Mouse (Mus musculus): Measurements from ENCODE around the gene Akap11. TPM values are rescaled to one million over a fixed set of nuclear protein-coding genes. Genes with fewer than 3 reads are reported as not detected.

Akap11 gene
- polyA plus RNA-seq, 1 experiment from 2014 or later = 32.1 TPM

DNA sequence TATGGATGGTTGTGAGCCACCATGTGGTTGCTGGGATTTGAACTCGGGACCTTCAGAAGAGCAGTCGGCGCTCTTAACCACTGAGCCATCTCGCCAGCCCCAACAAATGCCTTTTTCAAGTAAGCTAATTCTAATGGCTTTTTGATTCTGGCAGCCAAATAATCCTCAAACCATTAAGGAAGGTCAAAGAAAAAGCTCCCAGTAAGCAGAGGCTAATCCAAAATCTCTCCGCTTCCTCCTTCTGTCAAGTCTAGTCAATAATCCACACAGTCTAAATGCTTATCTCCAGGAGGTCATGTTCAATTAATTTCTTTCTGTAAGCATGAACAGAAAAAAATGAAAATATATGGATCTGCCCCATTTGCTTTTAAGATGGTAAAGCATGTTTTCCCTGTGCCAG is 2.0 kb downstream of the Akap11 start:
- Histone ChIP-seq H3K27ac (ENCODE audit: low read depth, low read length) (no peak overlapping the region), H3K9ac (ENCODE audit: low read depth, low read length) (no peak overlapping the region), H3K36me3 (ENCODE audit: control insufficient read depth, insufficient read depth, low read length) (no peaks in the 10 kb centered on the region), H3K4me2 (ENCODE audit: low read length) (peak overlapping the region; percentile 28), H3K27me3 (replicated peaks; ENCODE audit: control insufficient read depth, insufficient read depth, low read length) (no peaks in the 10 kb centered on the region), H3K4me1 (ENCODE audit: control insufficient read depth, insufficient read depth, low read depth, low read length) (peaks cover 24% of the 10 kb centered on the region), H3K9me3 (ENCODE audit: control insufficient read depth, low read length) (no peaks in the 10 kb centered on the region), H3K4me3 (ENCODE audit: low read length) (no peak overlapping the region)
- whole genome bisulfite sequencing = 90% methylated on average over 5 of the region's 5 CpGs
- ATAC-seq = no peak

DNA sequence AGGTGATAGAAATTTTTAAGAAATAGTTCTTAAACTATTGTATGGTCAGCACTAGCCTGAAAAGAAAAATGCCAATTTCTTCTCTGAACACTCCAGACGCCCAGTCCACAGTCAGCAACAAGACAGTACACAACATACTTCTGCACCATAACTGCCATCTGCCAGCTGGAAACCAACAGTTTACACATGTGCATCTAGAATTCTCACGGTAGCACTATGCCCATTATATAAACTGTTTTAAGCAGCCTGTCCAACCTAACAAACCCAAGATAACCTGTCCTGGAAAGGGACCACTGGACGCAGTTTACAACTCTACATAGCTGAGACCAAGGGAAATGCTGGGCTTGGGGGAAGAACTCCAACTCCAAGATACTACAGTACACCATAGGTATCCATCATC is 2.9 kb downstream of the Akap11 start:
- WGBS = 93% methylated on average over 3 of the region's 3 CpGs
- no peak overlapping the region for H3K4me2 ChIP-seq (ENCODE audit: low read length)
- H3K36me3 ChIP-seq (ENCODE audit: control insufficient read depth, insufficient read depth, low read length) = no peaks in the 10 kb centered on the region
- no peak overlapping the region for H3K4me3 ChIP-seq (ENCODE audit: low read length)
- H3K4me1 ChIP-seq (ENCODE audit: control insufficient read depth, insufficient read depth, low read depth, low read length) = peaks cover 24% of the 10 kb centered on the region
- no peaks in the 10 kb centered on the region for H3K9me3 ChIP-seq (ENCODE audit: control insufficient read depth, low read length)
- H3K9ac ChIP-seq (ENCODE audit: low read depth, low read length) = no peak overlapping the region
- no peaks in the 10 kb centered on the region for H3K27me3 ChIP-seq (replicated peaks; ENCODE audit: control insufficient read depth, insufficient read depth, low read length)
- no peak overlapping the region for H3K27ac ChIP-seq (ENCODE audit: low read depth, low read length)
- no peak for ATAC-seq

DNA sequence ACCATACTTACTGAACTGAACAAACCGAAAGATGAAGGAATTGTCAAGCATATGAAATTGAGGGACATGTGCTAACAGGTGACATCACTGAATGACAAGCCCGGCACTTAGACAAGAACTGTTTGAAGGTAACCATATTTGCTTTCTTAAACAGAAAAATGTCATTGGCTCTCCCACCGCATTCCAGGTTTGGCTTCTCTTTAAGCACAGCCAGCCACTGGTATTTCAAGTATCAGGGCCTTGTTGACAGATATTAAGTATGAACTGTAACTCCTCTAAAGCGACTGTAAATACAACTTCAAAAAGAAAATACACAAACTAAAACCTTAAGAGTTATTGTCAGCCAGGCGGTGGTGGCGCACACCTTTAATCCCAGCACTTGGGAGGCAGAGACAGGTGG is 4.3 kb downstream of the Akap11 start:
- no peaks in the 10 kb centered on the region for H3K9me3 ChIP-seq (ENCODE audit: control insufficient read depth, low read length)
- no peaks in the 10 kb centered on the region for H3K36me3 ChIP-seq (ENCODE audit: control insufficient read depth, insufficient read depth, low read length)
- peaks cover 19% of the 10 kb centered on the region for H3K4me1 ChIP-seq (ENCODE audit: control insufficient read depth, insufficient read depth, low read depth, low read length)
- no peak overlapping the region for H3K4me2 ChIP-seq (ENCODE audit: low read length)
- ATAC-seq = no peak
- no peak overlapping the region for H3K27ac ChIP-seq (ENCODE audit: low read depth, low read length)
- H3K27me3 ChIP-seq (replicated peaks; ENCODE audit: control insufficient read depth, insufficient read depth, low read length) = no peaks in the 10 kb centered on the region
- 95% methylated on average over 6 of the region's 6 CpGs for WGBS
- no peak overlapping the region for H3K9ac ChIP-seq (ENCODE audit: low read depth, low read length)
- H3K4me3 ChIP-seq (ENCODE audit: low read length) = no peak overlapping the region

DNA sequence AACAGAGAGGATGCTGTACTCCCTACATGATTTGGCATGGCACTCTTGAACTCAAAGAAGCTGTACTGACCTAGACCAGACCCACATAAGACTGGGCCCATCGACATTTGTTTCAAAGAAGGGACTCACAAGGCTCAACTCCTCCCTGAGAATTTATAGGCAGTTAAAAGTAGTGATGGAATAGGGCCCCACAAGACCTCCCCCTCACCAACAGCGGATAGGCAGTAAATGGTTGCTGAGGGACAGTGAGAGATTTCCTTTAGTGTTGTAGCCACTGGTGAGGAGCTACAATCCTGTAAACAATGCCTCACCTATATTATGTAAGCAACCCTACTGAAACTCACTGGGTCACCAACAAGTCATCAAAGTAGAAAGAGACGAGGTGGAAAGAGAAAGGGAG is 6.4 kb downstream of the Akap11 start:
- Histone ChIP-seq H3K4me2 (ENCODE audit: low read length) (no peak overlapping the region), H3K4me1 (ENCODE audit: control insufficient read depth, insufficient read depth, low read depth, low read length) (peaks cover 11% of the 10 kb centered on the region), H3K9me3 (ENCODE audit: control insufficient read depth, low read length) (no peaks in the 10 kb centered on the region), H3K27ac (ENCODE audit: low read depth, low read length) (no peak overlapping the region), H3K4me3 (ENCODE audit: low read length) (no peak overlapping the region), H3K36me3 (ENCODE audit: control insufficient read depth, insufficient read depth, low read length) (no peaks in the 10 kb centered on the region), H3K9ac (ENCODE audit: low read depth, low read length) (no peak overlapping the region), H3K27me3 (replicated peaks; ENCODE audit: control insufficient read depth, insufficient read depth, low read length) (no peaks in the 10 kb centered on the region)
- 80% methylated on average over 3 of the region's 3 CpGs for WGBS
- ATAC-seq = no peak

DNA sequence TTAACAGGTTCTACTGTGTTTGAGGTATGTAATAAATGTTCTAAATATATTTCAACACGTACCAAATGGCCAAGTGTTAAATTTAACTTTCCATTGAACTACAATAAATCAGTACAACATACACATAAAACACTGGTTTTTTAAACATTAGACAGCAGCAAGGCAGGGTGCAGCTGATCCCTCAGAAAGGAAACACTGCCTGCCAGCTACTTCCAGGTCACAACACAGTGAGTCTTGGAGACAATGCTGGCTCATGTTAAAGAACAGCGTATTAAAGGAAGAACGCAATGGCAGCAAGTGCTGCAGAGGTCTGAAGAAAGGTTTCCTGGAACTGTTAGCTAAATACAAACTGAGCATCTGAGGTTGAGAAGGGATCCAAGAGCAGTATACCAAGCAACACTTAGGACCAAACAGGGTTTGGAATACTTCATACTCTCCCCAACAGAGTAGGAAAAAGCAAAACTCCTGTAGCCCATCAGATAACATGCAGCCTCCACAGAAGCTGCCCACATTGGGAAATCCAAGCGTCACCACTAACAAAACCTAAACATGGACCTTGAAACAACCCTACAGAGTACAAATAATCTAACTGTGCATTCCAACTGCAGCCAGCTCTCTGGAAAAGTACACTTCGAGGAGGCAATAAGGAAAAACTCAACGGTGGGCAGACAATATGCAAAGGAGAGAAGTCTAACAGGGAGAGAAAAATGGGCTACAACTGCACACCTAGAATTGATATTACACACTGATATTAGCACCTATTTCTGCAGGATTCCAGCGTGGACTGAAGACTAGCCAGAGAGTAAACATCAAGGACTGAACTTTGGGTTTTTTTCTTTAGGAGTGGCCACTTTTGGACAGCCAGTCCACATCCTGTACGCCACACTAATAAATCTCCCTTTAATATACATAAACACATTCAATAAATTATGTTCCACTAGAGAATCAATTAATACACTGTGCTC is 7.9 kb downstream of the Akap11 start:
- no peak for ATAC-seq
- WGBS = 83% methylated on average over 8 of the region's 8 CpGs
- H3K4me2 ChIP-seq (ENCODE audit: low read length) = no peak overlapping the region
- peaks cover under 1% of the 10 kb centered on the region for H3K4me1 ChIP-seq (ENCODE audit: control insufficient read depth, insufficient read depth, low read depth, low read length)
- no peaks in the 10 kb centered on the region for H3K9me3 ChIP-seq (ENCODE audit: control insufficient read depth, low read length)
- H3K36me3 ChIP-seq (ENCODE audit: control insufficient read depth, insufficient read depth, low read length) = no peaks in the 10 kb centered on the region
- no peaks in the 10 kb centered on the region for H3K27me3 ChIP-seq (replicated peaks; ENCODE audit: control insufficient read depth, insufficient read depth, low read length)
- no peak overlapping the region for H3K4me3 ChIP-seq (ENCODE audit: low read length)
- no peak overlapping the region for H3K27ac ChIP-seq (ENCODE audit: low read depth, low read length)
- no peak overlapping the region for H3K9ac ChIP-seq (ENCODE audit: low read depth, low read length)

DNA sequence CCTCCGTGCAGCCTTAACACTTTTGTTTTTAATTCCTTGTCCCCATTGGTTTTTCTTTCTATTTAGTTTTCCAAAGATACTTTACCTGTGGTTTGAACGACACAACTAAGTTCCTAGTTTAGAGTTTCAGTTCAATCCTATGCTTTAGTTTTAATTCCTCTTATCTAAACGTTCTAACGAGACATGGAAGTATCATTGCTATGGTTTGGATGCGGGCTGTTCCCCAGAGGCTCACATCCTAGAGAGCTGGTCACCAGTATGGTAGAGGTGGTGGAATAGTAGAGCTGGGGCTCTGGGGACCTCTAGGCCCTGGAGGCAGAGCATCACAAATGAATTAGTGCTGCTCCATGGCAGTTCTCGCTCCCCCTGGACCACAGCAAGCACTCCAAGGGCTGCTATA is 9.7 kb downstream of the Akap11 start:
- WGBS = 69% methylated on average over 6 of the region's 6 CpGs

DNA sequence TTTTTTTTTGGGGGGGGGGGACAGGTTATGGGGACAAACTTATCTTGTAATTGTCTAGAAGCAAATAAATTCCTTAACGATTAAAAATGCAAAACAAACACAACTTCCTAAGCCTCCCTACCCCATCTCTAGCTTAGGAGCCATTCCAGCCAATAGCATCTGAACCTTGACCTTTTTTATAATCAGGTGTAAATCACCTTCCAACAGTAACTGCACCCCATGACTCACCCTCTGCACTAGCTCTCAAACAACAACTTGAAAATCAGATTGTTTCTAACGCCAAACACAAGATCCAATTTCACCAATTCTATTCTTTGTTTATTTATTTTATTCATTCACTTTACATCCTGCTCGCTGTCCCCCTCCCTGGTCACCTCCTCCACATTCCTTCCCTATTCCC is 10.1 kb downstream of the Akap11 start:
- no peaks in the 10 kb centered on the region for H3K9me3 ChIP-seq (ENCODE audit: control insufficient read depth, low read length)
- H3K4me2 ChIP-seq (ENCODE audit: low read length) = no peak overlapping the region

More for the DNA sequence above, 9.7 kb downstream of the Akap11 start:
- ATAC-seq = no peak
- H3K27ac ChIP-seq (ENCODE audit: low read depth, low read length) = no peak overlapping the region
- no peak overlapping the region for H3K4me2 ChIP-seq (ENCODE audit: low read length)
- H3K4me1 ChIP-seq (ENCODE audit: control insufficient read depth, insufficient read depth, low read depth, low read length) = no peaks in the 10 kb centered on the region; the same call in none of the 2 replicates
- no peak overlapping the region for H3K9ac ChIP-seq (ENCODE audit: low read depth, low read length)
- H3K4me3 ChIP-seq (ENCODE audit: low read length) = no peak overlapping the region
- peaks cover under 1% of the 10 kb centered on the region; the same call in 1 of the 2 replicates for H3K36me3 ChIP-seq (ENCODE audit: control insufficient read depth, insufficient read depth, low read length)
- H3K9me3 ChIP-seq (ENCODE audit: control insufficient read depth, low read length) = no peaks in the 10 kb centered on the region
- H3K27me3 ChIP-seq (replicated peaks; ENCODE audit: control insufficient read depth, insufficient read depth, low read length) = no peaks in the 10 kb centered on the region

DNA sequence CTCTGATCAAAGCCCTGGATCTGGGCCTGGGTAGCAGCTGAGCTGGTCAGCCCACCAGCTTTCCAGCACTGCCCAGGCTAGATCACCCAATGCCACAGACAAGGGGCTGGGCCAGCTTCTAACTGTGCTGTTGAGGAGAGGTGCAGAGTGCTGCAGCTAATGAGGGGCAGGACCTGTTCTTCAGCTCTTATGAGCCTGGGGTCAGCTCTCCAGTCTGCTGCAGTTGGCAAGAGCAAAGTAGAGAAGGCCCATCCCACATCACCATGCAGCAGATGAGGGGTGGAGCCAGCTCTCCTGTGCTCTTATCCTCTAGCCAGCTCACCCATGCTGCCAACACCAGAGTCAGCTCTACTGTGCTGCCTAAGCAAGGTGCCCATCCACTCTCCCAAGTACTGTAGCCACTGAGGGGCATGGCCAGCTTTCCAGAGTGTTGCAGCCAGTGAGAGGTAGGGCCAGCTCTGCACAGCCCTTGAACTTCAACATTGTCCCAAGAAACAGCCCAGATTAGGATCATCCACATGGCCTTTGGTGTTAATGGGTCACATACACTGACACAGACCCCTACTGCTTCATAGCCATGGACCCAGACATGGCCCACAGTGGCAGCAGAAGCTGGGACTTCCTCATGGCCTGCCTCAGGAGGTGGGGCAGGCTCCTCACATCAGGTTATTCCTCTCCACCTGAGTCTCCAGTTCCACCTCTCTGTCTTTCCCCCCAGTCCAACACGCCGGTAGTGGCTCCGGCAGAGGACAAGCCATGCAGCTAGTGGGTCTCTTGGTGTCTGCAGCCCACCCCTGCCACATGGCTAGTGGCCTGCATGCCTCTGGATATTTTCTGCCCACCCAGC is 10.8 kb downstream of the Akap11 start:
- no peaks in the 10 kb centered on the region for H3K9me3 ChIP-seq (ENCODE audit: control insufficient read depth, low read length)
- WGBS = 88% methylated on average over 3 of the region's 3 CpGs
- no peak overlapping the region for H3K4me3 ChIP-seq (ENCODE audit: low read length)
- peak; percentile 63 for ATAC-seq
- no peak overlapping the region for H3K27ac ChIP-seq (ENCODE audit: low read depth, low read length)
- no peaks in the 10 kb centered on the region; the same call in 1 of the 2 replicates for H3K4me1 ChIP-seq (ENCODE audit: control insufficient read depth, insufficient read depth, low read depth, low read length)
- H3K27me3 ChIP-seq (replicated peaks; ENCODE audit: control insufficient read depth, insufficient read depth, low read length) = no peaks in the 10 kb centered on the region
- H3K4me2 ChIP-seq (ENCODE audit: low read length) = no peak overlapping the region
- H3K9ac ChIP-seq (ENCODE audit: low read depth, low read length) = no peak overlapping the region
- peaks cover 3% of the 10 kb centered on the region for H3K36me3 ChIP-seq (ENCODE audit: control insufficient read depth, insufficient read depth, low read length)

More for the DNA sequence above, 10.1 kb downstream of the Akap11 start:
- ATAC-seq = no peak
- Histone ChIP-seq H3K27ac (ENCODE audit: low read depth, low read length) (no peak overlapping the region), H3K27me3 (replicated peaks; ENCODE audit: control insufficient read depth, insufficient read depth, low read length) (no peaks in the 10 kb centered on the region), H3K4me3 (ENCODE audit: low read length) (no peak overlapping the region), H3K9ac (ENCODE audit: low read depth, low read length) (no peak overlapping the region), H3K36me3 (ENCODE audit: control insufficient read depth, insufficient read depth, low read length) (peaks cover 3% of the 10 kb centered on the region), H3K4me1 (ENCODE audit: control insufficient read depth, insufficient read depth, low read depth, low read length) (no peaks in the 10 kb centered on the region; the same call in 1 of the 2 replicates)
- 82% methylated on average over 3 of the region's 3 CpGs for WGBS

DNA sequence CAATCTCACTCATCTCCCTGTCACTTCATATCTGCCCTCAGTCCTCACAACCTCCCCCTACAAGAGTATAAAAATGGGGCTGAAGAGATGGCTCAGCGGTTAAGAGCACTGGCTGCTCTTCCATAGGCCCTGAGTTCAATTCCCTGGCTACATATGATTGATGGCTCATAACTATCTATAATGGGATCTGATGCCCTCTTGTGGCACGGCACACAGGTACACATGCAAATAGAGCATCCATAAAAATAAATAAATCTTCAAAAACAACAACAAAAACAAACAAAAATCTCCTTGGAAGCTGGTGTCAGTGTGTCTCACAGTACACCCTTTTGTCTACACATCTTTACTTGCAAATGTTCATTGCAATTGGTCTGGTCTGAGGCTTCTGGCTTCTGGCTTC is 11.5 kb downstream of the Akap11 start:
- 92% methylated on average over 2 of the region's 2 CpGs for WGBS
- no peaks in the 10 kb centered on the region; the same call in 1 of the 2 replicates for H3K4me1 ChIP-seq (ENCODE audit: control insufficient read depth, insufficient read depth, low read depth, low read length)
- H3K27me3 ChIP-seq (replicated peaks; ENCODE audit: control insufficient read depth, insufficient read depth, low read length) = no peaks in the 10 kb centered on the region
- no peak overlapping the region for H3K27ac ChIP-seq (ENCODE audit: low read depth, low read length)
- no peak overlapping the region for H3K4me3 ChIP-seq (ENCODE audit: low read length)
- no peak for ATAC-seq
- H3K9me3 ChIP-seq (ENCODE audit: control insufficient read depth, low read length) = no peaks in the 10 kb centered on the region
- peaks cover 6% of the 10 kb centered on the region for H3K36me3 ChIP-seq (ENCODE audit: control insufficient read depth, insufficient read depth, low read length)
- H3K9ac ChIP-seq (ENCODE audit: low read depth, low read length) = no peak overlapping the region
- no peak overlapping the region for H3K4me2 ChIP-seq (ENCODE audit: low read length)

All from hindbrain, embryonic 16.5 days (tissue).